Mouse (Mus musculus): ENCODE measurements around the gene Vwa8.

GRCm38 (mm10) chr14:78816411-78816810 is 32.4 kb upstream of the Vwa8 start:
- TF ChIP-seq CTCF (IDR thresholded peaks at IDR 0.05; ENCODE audit: low read depth): no peak
- no peak for TF ChIP-seq EP300 (optimal IDR thresholded peaks at IDR 0.05)

All from stomach, postnatal 0 days (tissue).